Mouse (Mus musculus) limb, embryonic 15.5 days (tissue): ENCODE results near the gene Tmem161a. TPM values are rescaled to one million over a fixed set of nuclear protein-coding genes. Genes with fewer than 3 reads are reported as not detected.
"Not testable (repeated sequence)": the region's sequence is repeated elsewhere in the genome, so short reads cannot be mapped to it uniquely, and the experiment has no call there.

Source experiments
- ATAC-seq: fragments of 200-750 bp; cut with Nextera tagmentation; 2 replicates; pipeline ENCODE4 v1.8.0; 2017; ENCODE audit warnings: low read depth, moderate TSS enrichment; ENCODE audit not compliant: insufficient number of reproducible peaks, low FRiP score, low TSS enrichment
- H3K27ac ChIP-seq: fragments of 300-500 bp; sonication (generic); 2 replicates; pipeline ENCODE4 v1.5.1; 2015; ENCODE audit warnings: moderate library complexity, mild to moderate bottlenecking, inconsistent platforms
- H3K27me3 ChIP-seq: fragments of 300-500 bp; sonication (generic); 2 replicates; pipeline ENCODE4 v1.6.1; 2015; ENCODE audit warnings: inconsistent platforms
- H3K36me3 ChIP-seq: fragments of 300-500 bp; sonication (generic); 2 replicates; pipeline ENCODE4 v1.6.1; 2015; ENCODE audit warnings: inconsistent platforms
- H3K4me1 ChIP-seq: fragments of 300-500 bp; sonication (generic); 2 replicates; pipeline ENCODE4 v1.6.1; 2015; ENCODE audit warnings: inconsistent platforms
- H3K4me2 ChIP-seq: fragments of 300-500 bp; sonication (generic); 2 replicates; pipeline ENCODE4 v1.6.1; 2015; ENCODE audit warnings: mild to moderate bottlenecking, inconsistent platforms
- H3K4me3 ChIP-seq: fragments of 300-500 bp; sonication (generic); 2 replicates; pipeline ENCODE4 v1.5.1; 2015; ENCODE audit warnings: mild to moderate bottlenecking, inconsistent platforms
- H3K9ac ChIP-seq: fragments of 300-500 bp; sonication (generic); 2 replicates; pipeline ENCODE4 v1.6.1; 2015; ENCODE audit warnings: inconsistent platforms
- H3K9me3 ChIP-seq: fragments of 300-500 bp; sonication (generic); 2 replicates; pipeline ENCODE4 v1.6.1; 2016; ENCODE audit warnings: inconsistent platforms
- WGBS: fragments of 180-500 bp; shearing (Covaris S2); methylation state at CpG from one replicate; pipeline ENCODE4 v1.1.7; 2015; 5-methylcytosine and 5-hydroxymethylcytosine counted together
- polyA plus RNA-seq: library from polyadenylated mRNA; unstranded; fragments of >200 nt; fragmentation: Nextera tagmentation; extraction: Ambion mirVana; gene quantifications from 2 replicates; pipeline ENCODE4 v1.2.1, GENCODE M21; 2015

Tmem161a gene
- polyA plus RNA-seq, 1 experiment from 2014 or later: 64.9 TPM

DNA sequence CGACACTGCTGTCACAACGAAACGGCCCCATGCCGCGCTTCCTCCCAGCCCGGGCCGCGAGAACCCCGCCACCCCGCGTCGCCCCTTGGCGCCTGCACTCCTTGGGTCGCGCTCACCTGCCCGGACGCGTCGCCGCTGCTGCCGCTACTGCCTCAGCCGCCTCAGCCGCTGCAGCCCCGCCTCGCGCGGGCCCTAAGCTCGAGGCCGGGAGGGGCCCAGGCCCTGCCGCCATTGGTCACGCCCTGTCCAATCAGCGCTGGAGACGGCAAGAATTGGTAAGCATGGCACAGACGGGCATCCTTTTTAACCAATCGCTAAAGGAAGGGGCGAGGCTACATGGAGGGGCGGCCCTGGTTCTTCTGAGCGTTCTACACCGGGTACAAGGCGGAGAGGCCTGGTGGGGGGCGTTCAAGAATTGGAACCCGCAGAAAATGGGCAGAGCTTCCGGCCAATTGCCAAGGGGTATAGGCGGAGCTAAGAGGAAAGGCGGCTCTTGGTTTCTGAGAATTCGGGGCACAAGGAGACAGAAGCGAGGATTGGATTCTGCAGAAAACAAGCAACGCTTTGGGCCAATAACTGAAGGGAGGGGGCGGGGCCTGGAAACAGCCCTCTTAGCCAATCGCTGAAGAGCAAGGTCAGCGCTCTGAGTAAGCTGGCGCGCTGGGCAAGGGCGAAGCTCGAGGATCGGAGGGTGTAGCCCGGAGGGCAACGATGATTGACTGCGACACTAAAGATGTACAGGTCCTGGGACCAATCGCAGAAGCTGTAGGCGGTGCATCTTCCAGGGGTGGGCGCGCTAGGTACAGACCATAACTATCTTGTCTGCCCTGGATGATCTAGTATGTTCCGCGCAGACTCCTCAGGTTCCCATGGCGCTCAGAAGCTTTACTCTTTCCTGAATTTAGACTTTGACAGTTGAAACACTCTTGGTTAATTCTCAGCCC, 40.2 kb downstream of the Tmem161a start, which contains the start of gene Slc25a42:
Gene Slc25a42, minus strand, starts transcription at position 194 of the 944 bp plus-strand sequence.
- peak within 1 kb of the TSS; percentile 75 for H3K27ac ChIP-seq
- under 1% methylated on average over 66 of the region's 66 CpGs for WGBS
- H3K9ac ChIP-seq: peak within 1 kb of the TSS; percentile 66
- H3K27me3 ChIP-seq: no peaks in the 10 kb centered on the region
- H3K9me3 ChIP-seq: no peaks in the 10 kb centered on the region
- H3K4me2 ChIP-seq: peak within 1 kb of the TSS; percentile 93
- peak; percentile 99 for ATAC-seq
- H3K4me3 ChIP-seq: peak within 1 kb of the TSS; percentile 74
- peaks cover 20% of the 10 kb centered on the region for H3K4me1 ChIP-seq
- H3K36me3 ChIP-seq: no peaks in the 10 kb centered on the region

DNA sequence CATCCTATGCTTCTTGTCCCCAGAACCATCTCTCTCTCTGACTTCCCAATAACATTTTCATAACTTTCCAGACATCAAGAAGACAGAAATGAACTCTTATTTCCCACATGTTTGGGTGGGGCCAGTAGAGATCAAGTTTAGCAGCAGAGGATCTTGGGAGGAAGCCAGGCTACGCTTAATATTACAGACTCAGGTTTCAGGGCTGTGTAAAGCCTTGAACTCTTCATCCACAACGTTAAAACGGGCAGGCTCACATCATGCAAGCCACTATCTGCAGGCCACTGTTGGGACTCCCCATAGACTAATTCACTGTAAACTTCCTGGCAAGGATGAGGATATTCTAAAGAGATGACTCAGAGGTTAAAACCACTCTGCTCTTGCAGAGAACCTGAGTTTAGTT, 42.3 kb downstream of the Tmem161a start:
- Histone ChIP-seq H3K9ac (no peak overlapping the region), H3K27ac (no peak overlapping the region), H3K9me3 (no peaks in the 10 kb centered on the region), H3K36me3 (no peaks in the 10 kb centered on the region), H3K4me2 (no peak overlapping the region), H3K4me1 (peaks cover 20% of the 10 kb centered on the region), H3K27me3 (no peaks in the 10 kb centered on the region), H3K4me3 (no peak overlapping the region)
- ATAC-seq: no peak
- 59% methylated on average over 3 of the region's 3 CpGs for WGBS

DNA sequence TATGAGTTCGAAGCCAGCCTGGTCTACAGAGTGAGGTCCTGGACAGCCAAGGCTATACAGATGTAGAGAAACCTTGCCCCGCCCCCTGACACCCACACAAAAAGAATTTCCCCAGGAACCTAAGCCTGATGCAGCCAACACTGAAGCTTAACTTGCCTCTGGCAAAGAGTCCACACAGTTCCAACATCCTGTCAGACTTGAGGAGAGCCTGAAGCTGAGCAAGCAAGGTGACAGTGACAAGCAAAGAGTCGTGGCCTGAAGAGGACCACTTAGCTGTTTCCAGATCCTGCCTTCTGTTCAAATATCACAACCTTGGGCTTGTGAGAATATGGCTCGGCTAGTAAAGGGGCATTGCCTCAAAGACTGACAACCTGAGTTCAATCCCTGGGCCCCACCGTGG, 42.9 kb downstream of the Tmem161a start:
- no peak overlapping the region for H3K9ac ChIP-seq
- H3K4me3 ChIP-seq: no peak overlapping the region
- no peaks in the 10 kb centered on the region for H3K9me3 ChIP-seq
- H3K4me1 ChIP-seq: peaks cover 22% of the 10 kb centered on the region
- no peak overlapping the region for H3K4me2 ChIP-seq
- H3K27me3 ChIP-seq: no peaks in the 10 kb centered on the region
- no peak overlapping the region for H3K27ac ChIP-seq
- H3K36me3 ChIP-seq: no peaks in the 10 kb centered on the region
- 76% methylated on average over 5 of the region's 5 CpGs for WGBS
- ATAC-seq: no peak

- H3K36me3 ChIP-seq, ATAC-seq, H3K9ac ChIP-seq, H3K4me3 ChIP-seq, H3K9me3 ChIP-seq, H3K27ac ChIP-seq, H3K4me2 ChIP-seq, H3K27me3 ChIP-seq: not testable (repeated sequence)
- WGBS: 60% methylated on average over 3 of the region's 3 CpGs
- peaks cover 15% of the 10 kb centered on the region; the same call in 1 of the 2 replicates for H3K4me1 ChIP-seq
These were observed 44.0 kb downstream of the Tmem161a start for GRCm38 (mm10) chr8:70216161-70216560.

DNA sequence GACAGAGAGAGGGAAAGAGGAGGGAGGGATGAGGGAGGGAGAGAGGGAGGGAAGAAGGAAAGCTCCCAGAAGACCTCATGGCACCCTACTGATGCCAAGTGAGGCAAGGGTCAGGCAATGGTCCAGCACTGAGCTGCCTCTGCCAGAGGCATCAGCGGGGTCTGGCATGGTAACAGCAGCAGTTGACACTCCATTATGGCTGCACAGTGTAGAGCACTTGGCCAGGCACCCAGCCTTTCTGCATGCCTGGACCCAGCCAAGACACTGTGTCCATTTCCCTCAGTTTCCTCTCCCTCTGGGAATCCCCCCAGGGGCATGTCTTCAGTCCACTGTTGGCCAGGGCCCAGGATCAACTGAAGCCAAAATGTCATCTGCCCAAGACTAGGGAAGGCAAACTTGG, 44.4 kb downstream of the Tmem161a start:
- Histone ChIP-seq H3K4me2 (no peak overlapping the region), H3K4me3 (no peak overlapping the region), H3K27me3 (no peaks in the 10 kb centered on the region), H3K27ac (no peak overlapping the region), H3K4me1 (peaks cover 13% of the 10 kb centered on the region; the same call in 1 of the 2 replicates), H3K9me3 (no peaks in the 10 kb centered on the region), H3K9ac (no peak overlapping the region), H3K36me3 (peaks cover 5% of the 10 kb centered on the region; the same call in 1 of the 2 replicates)
- ATAC-seq: no peak
- WGBS: 53% methylated on average over 1 of the region's 1 CpGs

- Histone ChIP-seq H3K4me3 (no peak overlapping the region), H3K4me1 (peaks cover 10% of the 10 kb centered on the region; the same call in 1 of the 2 replicates), H3K36me3 (peaks cover 13% of the 10 kb centered on the region), H3K9me3 (no peaks in the 10 kb centered on the region), H3K4me2 (no peak overlapping the region), H3K27ac (no peak overlapping the region), H3K9ac (no peak overlapping the region), H3K27me3 (no peaks in the 10 kb centered on the region)
- no peak for ATAC-seq
These were observed 45.3 kb downstream of the Tmem161a start for GRCm38 (mm10) chr8:70217441-70217840.

- no peaks in the 10 kb centered on the region for H3K9me3 ChIP-seq
- no peak overlapping the region for H3K9ac ChIP-seq
- no peak overlapping the region for H3K4me2 ChIP-seq
- no peaks in the 10 kb centered on the region for H3K27me3 ChIP-seq
- H3K4me1 ChIP-seq: peaks cover 5% of the 10 kb centered on the region; the same call in 1 of the 2 replicates
- no peak overlapping the region for H3K4me3 ChIP-seq
- H3K36me3 ChIP-seq: peaks cover 30% of the 10 kb centered on the region
- no peak for ATAC-seq
- 45% methylated on average over 5 of the region's 5 CpGs for WGBS
- H3K27ac ChIP-seq: no peak overlapping the region
These were observed 47.0 kb downstream of the Tmem161a start for GRCm38 (mm10) chr8:70219107-70219684.

DNA sequence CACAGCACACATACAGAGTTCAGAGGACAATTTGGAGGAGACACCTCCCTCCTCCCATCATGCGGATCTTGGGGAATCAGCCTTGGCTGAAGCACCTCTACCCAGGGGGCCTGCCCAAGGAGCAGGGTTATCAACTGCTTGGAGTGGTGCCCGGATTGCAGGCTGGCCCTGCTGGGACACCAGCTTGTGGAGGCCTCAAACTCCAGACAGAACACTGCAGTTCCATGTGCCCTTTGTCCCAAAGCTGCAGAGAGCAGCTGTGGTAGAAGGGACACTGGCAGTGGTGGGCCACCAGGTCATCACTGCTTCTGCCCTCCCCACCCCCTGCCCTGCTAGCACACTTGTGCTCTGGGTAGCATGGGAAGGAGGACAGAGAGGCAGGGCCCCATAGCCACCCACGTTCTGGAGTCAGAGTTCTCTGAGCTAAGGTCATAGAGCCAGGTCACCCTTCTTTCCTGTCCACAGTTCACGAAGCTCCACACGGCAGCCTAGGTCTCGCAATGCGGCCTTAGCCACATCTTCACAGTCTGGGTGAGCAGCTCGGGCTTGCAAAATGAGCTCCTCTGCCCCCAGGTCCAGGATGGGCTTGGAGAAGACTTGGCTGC, 48.2 kb downstream of the Tmem161a start:
- Histone ChIP-seq H3K27me3 (no peaks in the 10 kb centered on the region), H3K4me3 (no peak overlapping the region), H3K9me3 (no peaks in the 10 kb centered on the region), H3K27ac (no peak overlapping the region), H3K36me3 (peaks cover 42% of the 10 kb centered on the region), H3K9ac (no peak overlapping the region), H3K4me2 (no peak overlapping the region), H3K4me1 (peaks cover 5% of the 10 kb centered on the region; the same call in 1 of the 2 replicates)
- 75% methylated on average over 8 of the region's 8 CpGs for WGBS
- no peak for ATAC-seq

DNA sequence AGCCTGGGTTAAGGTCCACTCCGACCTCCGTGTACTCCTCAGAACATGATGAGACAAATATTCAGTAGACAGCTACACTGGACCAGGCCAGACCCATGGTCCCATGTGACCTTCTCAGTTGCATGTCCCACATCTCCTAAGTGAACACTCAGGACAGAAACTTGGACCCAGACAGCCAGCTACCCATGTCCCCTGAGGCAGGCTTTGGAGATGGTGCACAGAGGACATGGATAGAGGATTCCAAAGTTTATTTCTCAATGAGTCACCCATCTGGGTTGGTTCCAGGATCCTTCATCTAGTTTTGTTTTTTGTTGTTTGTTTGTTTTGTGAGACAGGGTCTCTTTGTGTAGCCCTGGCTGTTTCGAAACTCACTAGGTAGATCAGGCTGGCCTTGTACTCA, 48.8 kb downstream of the Tmem161a start:
- Histone ChIP-seq H3K4me2 (no peak overlapping the region), H3K4me3 (no peak overlapping the region), H3K4me1 (peaks cover 5% of the 10 kb centered on the region; the same call in 1 of the 2 replicates), H3K9me3 (no peaks in the 10 kb centered on the region), H3K27me3 (no peaks in the 10 kb centered on the region), H3K27ac (no peak overlapping the region), H3K9ac (no peak overlapping the region), H3K36me3 (peaks cover 47% of the 10 kb centered on the region)
- WGBS: 91% methylated on average over 3 of the region's 3 CpGs
- ATAC-seq: no peak

DNA sequence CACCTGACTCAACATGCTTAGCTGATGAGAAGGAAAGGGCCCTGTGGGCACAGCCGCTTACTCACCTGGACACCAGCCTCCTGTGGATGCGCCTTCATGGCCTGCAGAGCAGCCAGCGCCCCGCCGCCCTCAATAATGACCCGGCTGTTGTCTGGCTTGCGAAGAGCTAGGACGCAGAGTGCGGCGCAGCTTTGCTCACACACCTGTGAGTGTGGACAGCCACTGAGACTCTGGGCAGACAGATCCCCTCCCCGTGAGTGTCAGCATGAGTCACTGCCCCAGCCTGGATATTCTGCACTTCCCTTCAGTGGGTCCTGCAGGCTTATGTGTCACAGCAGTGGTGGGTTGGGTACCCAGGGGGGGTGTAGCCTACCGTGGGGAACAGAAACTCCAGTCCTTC, 49.9 kb downstream of the Tmem161a start:
- WGBS: 91% methylated on average over 12 of the region's 12 CpGs
- Histone ChIP-seq H3K27me3 (no peaks in the 10 kb centered on the region), H3K9me3 (no peaks in the 10 kb centered on the region), H3K4me3 (no peak overlapping the region), H3K27ac (no peak overlapping the region), H3K4me1 (peaks cover 5% of the 10 kb centered on the region; the same call in 1 of the 2 replicates), H3K9ac (no peak overlapping the region), H3K4me2 (no peak overlapping the region), H3K36me3 (peaks cover 47% of the 10 kb centered on the region)
- no peak for ATAC-seq

- Histone ChIP-seq H3K9ac (no peak overlapping the region), H3K27ac (no peak overlapping the region), H3K4me2 (no peak overlapping the region), H3K36me3 (peaks cover 53% of the 10 kb centered on the region), H3K9me3 (no peaks in the 10 kb centered on the region), H3K4me3 (no peak overlapping the region), H3K27me3 (no peaks in the 10 kb centered on the region), H3K4me1 (peaks cover 5% of the 10 kb centered on the region; the same call in 1 of the 2 replicates)
- WGBS: 44% methylated on average over 6 of the region's 6 CpGs
- ATAC-seq: no peak
These were observed 51.2 kb downstream of the Tmem161a start for GRCm38 (mm10) chr8:70223341-70223740.

DNA sequence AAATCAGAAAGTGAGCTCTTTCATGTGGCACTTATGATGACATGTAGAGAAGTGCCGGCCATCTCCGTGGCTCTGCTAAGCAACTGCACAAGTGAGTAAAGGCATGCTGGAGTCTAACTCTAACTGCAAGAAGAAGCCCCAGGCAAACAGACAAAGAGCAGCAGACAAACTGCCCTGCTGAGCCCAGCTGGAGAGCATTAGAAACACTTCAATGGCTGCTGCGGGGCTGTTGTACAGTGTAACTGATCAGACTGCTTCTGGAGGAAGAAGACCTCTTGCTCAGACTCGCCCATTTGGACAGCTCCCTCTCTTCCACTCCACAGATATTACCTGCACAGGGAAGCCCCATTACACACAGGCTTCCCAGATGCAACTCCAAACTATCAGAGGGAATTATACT, 55.8 kb downstream of the Tmem161a start:
- no peak overlapping the region for H3K4me2 ChIP-seq
- H3K27me3 ChIP-seq: no peaks in the 10 kb centered on the region
- no peak overlapping the region for H3K9ac ChIP-seq
- 66% methylated on average over 4 of the region's 4 CpGs for WGBS
- no peak overlapping the region for H3K4me3 ChIP-seq
- H3K9me3 ChIP-seq: no peaks in the 10 kb centered on the region
- no peaks in the 10 kb centered on the region; the same call in 1 of the 2 replicates for H3K4me1 ChIP-seq
- no peak overlapping the region for H3K27ac ChIP-seq
- no peak for ATAC-seq
- peaks cover 66% of the 10 kb centered on the region for H3K36me3 ChIP-seq
